Mouse (Mus musculus) CH12.LX (cell line): ENCODE measurements around the gene Hcn1. TPM values are rescaled to one million over a fixed set of nuclear protein-coding genes. Genes with fewer than 3 reads are reported as not detected.

Experiments
- DNase-seq: peaks from one replicate; pipeline ENCODE4 v3.0.0-alpha.2; 2013; ENCODE audit errors: extremely low read depth
- H3K27ac ChIP-seq: 2 replicates; pipeline ENCODE4 v1.5.1; 2012; ENCODE audit warnings: low read depth, mild to moderate bottlenecking, control low read depth, moderate library complexity; ENCODE audit not compliant: insufficient read depth
- H3K27me3 ChIP-seq: replicated peaks from 2 replicates; pipeline ENCODE3; 2012; ENCODE audit warnings: inconsistent platforms
- H3K36me3 ChIP-seq, 2 experiments: replicated peaks in 1 of 2; 2 replicates each; pipeline versions ENCODE3 to v1.6.1; 2012; ENCODE audit warnings: inconsistent platforms in 1 of 2, low read length in 1 of 2, mild to moderate bottlenecking in 1 of 2, mixed read lengths in 1 of 2, moderate library complexity in 1 of 2; ENCODE audit not compliant: control insufficient read depth in 1 of 2, insufficient read depth in 1 of 2
- H3K4me1 ChIP-seq, 2 experiments: 2 replicates each; pipeline ENCODE4 v1.6.1; 2012; ENCODE audit warnings: inconsistent platforms in 1 of 2, moderate library complexity in 1 of 2; ENCODE audit not compliant: insufficient read depth in 2 of 2, control insufficient read depth in 1 of 2
- H3K4me2 ChIP-seq: 2 replicates; pipeline ENCODE4 v1.6.1; 2012; ENCODE audit warnings: low read depth, mild to moderate bottlenecking, control low read depth; ENCODE audit not compliant: poor library complexity, insufficient read depth, severe bottlenecking
- H3K4me3 ChIP-seq, 3 experiments: fragments of 150-350 bp in 1 of 3; sonication (generic) in 1 of 3; replicated peaks in 1 of 3; 2 replicates each; pipeline versions ENCODE3 to v1.5.1; 2011 to 2012; ENCODE audit warnings: low read depth in 2 of 3, low read length in 2 of 3, mild to moderate bottlenecking in 2 of 3, moderate library complexity in 2 of 3, control low read depth in 1 of 3, improper control_type of control experiment in 1 of 3, inconsistent platforms in 1 of 3, mixed read lengths in 1 of 3; ENCODE audit not compliant: poor library complexity in 1 of 3
- H3K79me2 ChIP-seq: replicated peaks from 2 replicates; pipeline ENCODE4 v1.6.1; 2012; ENCODE audit warnings: mild to moderate bottlenecking, moderate library complexity; ENCODE audit not compliant: control insufficient read depth, poor library complexity, insufficient read depth, severe bottlenecking; ENCODE audit errors: extremely low read depth
- H3K9ac ChIP-seq: 2 replicates; pipeline ENCODE4 v1.6.1; 2012; ENCODE audit warnings: low read depth, mild to moderate bottlenecking, control low read depth, moderate library complexity; ENCODE audit not compliant: insufficient read depth
- H3K9me3 ChIP-seq: replicated peaks from 2 replicates; pipeline ENCODE3; 2012; ENCODE audit warnings: low read length, inconsistent platforms, mixed read lengths
- BHLHE40 ChIP-seq: IDR thresholded peaks from 2 replicates; pipeline ENCODE4 v1.6.1; 2011; ENCODE audit warnings: mild to moderate bottlenecking, low read depth, low read length, improper control_type of control experiment
- CHD1 ChIP-seq: IDR thresholded peaks from 2 replicates; pipeline ENCODE4 v1.6.1; 2012; ENCODE audit warnings: low read depth, low read length, improper control_type of control experiment, inconsistent platforms
- CTCF ChIP-seq, 2 experiments: IDR thresholded peaks in 1 of 2; conservative IDR thresholded peaks in 1 of 2; 2 replicates each; pipeline ENCODE4 v1.5.1; 2011 to 2012; ENCODE audit warnings: low read depth in 2 of 2, low read length in 2 of 2, improper control_type of control experiment in 1 of 2, inconsistent platforms in 1 of 2, mild to moderate bottlenecking in 1 of 2, moderate library complexity in 1 of 2
- ELF1 ChIP-seq: IDR thresholded peaks from 2 replicates; pipeline ENCODE4 v1.6.1; 2014; ENCODE audit warnings: low read depth, mild to moderate bottlenecking, inconsistent platforms, low read length, improper control_type of control experiment
- EP300 ChIP-seq: IDR thresholded peaks from 2 replicates; pipeline ENCODE4 v1.6.1; 2011; ENCODE audit warnings: low read length, improper control_type of control experiment
- IRF4 ChIP-seq: IDR thresholded peaks from 2 replicates; pipeline ENCODE4 v1.6.1; 2014; ENCODE audit warnings: low read depth, mild to moderate bottlenecking, inconsistent platforms, low read length, improper control_type of control experiment
- JUND ChIP-seq: conservative IDR thresholded peaks from 2 replicates; pipeline ENCODE4 v1.6.1; 2011; ENCODE audit warnings: low read depth, low read length, improper control_type of control experiment
- KAT2A ChIP-seq: IDR thresholded peaks from 2 replicates; pipeline ENCODE4 v1.6.1; 2012; ENCODE audit warnings: low read length, improper control_type of control experiment, inconsistent platforms; ENCODE audit not compliant: insufficient replicate concordance
- MAFK ChIP-seq: IDR thresholded peaks from 2 replicates; pipeline ENCODE4 v1.6.1; 2011; ENCODE audit warnings: low read length, improper control_type of control experiment; ENCODE audit not compliant: insufficient replicate concordance
- MAZ ChIP-seq: IDR thresholded peaks from 2 replicates; pipeline ENCODE4 v1.6.1; 2012; ENCODE audit warnings: low read depth, mild to moderate bottlenecking, inconsistent platforms, low read length, improper control_type of control experiment, moderate library complexity
- MXI1 ChIP-seq: IDR thresholded peaks from 2 replicates; pipeline ENCODE4 v1.6.1; 2011; ENCODE audit warnings: mild to moderate bottlenecking, low read depth, low read length, improper control_type of control experiment
- NELFE ChIP-seq: IDR thresholded peaks from 2 replicates; pipeline ENCODE4 v1.6.1; 2011; ENCODE audit warnings: low read depth, low read length, improper control_type of control experiment
- NRF1 ChIP-seq: IDR thresholded peaks from 2 replicates; pipeline ENCODE4 v1.6.1; 2014; ENCODE audit warnings: low read depth, mild to moderate bottlenecking, inconsistent platforms, low read length, improper control_type of control experiment, moderate library complexity
- PAX5 ChIP-seq: IDR thresholded peaks from 2 replicates; pipeline ENCODE4 v1.6.1; 2012; ENCODE audit warnings: low read length, inconsistent platforms, mixed read lengths
- POLR2AphosphoS2 ChIP-seq: IDR thresholded peaks from 2 replicates; pipeline ENCODE4 v1.6.1; 2011; ENCODE audit warnings: low read depth, low read length, improper control_type of control experiment
- RAD21 ChIP-seq: IDR thresholded peaks from 2 replicates; pipeline ENCODE4 v1.6.1; 2011; ENCODE audit warnings: low read depth, mild to moderate bottlenecking, low read length, improper control_type of control experiment, moderate library complexity
- RCOR1 ChIP-seq: conservative IDR thresholded peaks from 2 replicates; pipeline ENCODE4 v1.6.1; 2012; ENCODE audit warnings: low read depth, mild to moderate bottlenecking, inconsistent platforms, low read length, improper control_type of control experiment
- SMC3 ChIP-seq: IDR thresholded peaks from 2 replicates; pipeline ENCODE4 v1.6.1; 2011; ENCODE audit warnings: low read depth, low read length, improper control_type of control experiment
- TBP ChIP-seq: conservative IDR thresholded peaks from 2 replicates; pipeline ENCODE4 v1.6.1; 2011; ENCODE audit warnings: low read depth, low read length, improper control_type of control experiment
- UBTF ChIP-seq: IDR thresholded peaks from 2 replicates; pipeline ENCODE4 v1.6.1; 2012; ENCODE audit warnings: low read depth, mild to moderate bottlenecking, inconsistent platforms, low read length, improper control_type of control experiment, moderate library complexity
- USF1 ChIP-seq: IDR thresholded peaks from 2 replicates; pipeline ENCODE4 v1.6.1; 2014; ENCODE audit warnings: low read depth, mild to moderate bottlenecking, inconsistent platforms, low read length, improper control_type of control experiment
- ZC3H11A ChIP-seq: IDR thresholded peaks from 2 replicates; pipeline ENCODE4 v1.6.1; 2012; ENCODE audit warnings: low read depth, mild to moderate bottlenecking, inconsistent platforms, low read length, improper control_type of control experiment
- ZKSCAN1 ChIP-seq: IDR thresholded peaks from 2 replicates; pipeline ENCODE4 v1.6.1; 2012; ENCODE audit warnings: low read depth, inconsistent platforms, low read length, improper control_type of control experiment, borderline replicate concordance
- dilution Hi-C: fragments of 300-500 bp; cut with MboI; formaldehyde crosslinking; loops from 2 replicates; pipeline ENCODE4 v1.14.3; 2020; ENCODE audit warnings: low sequenced_read_pairs; ENCODE audit not compliant: extremely low pct_unique_long_range_greater_than_20kb, extremely low pct_ligation_motif_present
- in situ Hi-C: fragments of 300-500 bp; cut with MboI; formaldehyde crosslinking; loops from 3 replicates; pipeline ENCODE4 v1.14.3; 2019; ENCODE audit warnings: low sequenced_read_pairs, low pct_ligation_motif_present, low pct_unique_long_range_greater_than_20kb, mixed read lengths
- polyA plus RNA-seq: library from polyadenylated mRNA; unstranded; fragments of >175 nt; gene quantifications from 2 replicates; pipeline ENCODE4 v1.2.1, GENCODE M21; 2012; ENCODE audit warnings: low read depth; ENCODE audit not compliant: insufficient read length
- total RNA-seq, 2 experiments: library from RNA; depleted of rRNA; stranded (reverse); fragments of 300-350 nt in 1 of 2; fragments of >200 nt in 1 of 2; gene quantifications; 2 replicates each; pipeline ENCODE4 v1.2.3; 2012 to 2014

The Hcn1 gene
- total and polyA plus RNA-seq, 3 experiments: not detected

DNA sequence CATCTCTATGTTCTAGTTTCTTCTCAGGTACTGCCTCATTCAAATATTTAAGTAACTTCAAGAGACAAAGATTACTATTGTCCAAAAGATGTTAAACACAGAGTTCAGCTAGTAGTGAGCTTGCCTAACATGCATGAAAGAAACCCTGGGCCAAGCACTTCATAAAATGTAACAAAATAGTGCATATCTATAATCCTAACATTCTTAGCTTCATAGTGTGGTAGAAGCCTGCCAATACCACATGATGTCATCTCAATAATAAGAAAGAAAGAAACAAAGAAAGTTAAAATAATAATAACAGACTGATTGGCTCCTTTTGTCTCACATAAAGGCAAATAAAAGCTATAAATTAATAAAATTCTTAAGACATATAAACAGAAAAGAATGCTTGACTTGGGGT is 103.5 kb downstream of the Hcn1 start:
- no peak overlapping the region for H3K4me3 ChIP-seq
- H3K27me3 ChIP-seq: no peaks in the 10 kb centered on the region
- dilution Hi-C loops (no loop called here), in situ Hi-C loops (no loop called here)
- no peak overlapping the region for H3K27ac ChIP-seq
- no peak overlapping the region for H3K4me2 ChIP-seq
- H3K36me3 ChIP-seq: no peaks in the 10 kb centered on the region
- H3K9ac ChIP-seq: no peak overlapping the region
- H3K79me2 ChIP-seq: no peaks in the 10 kb centered on the region
- H3K4me1 ChIP-seq: no peaks in the 10 kb centered on the region
- TF ChIP-seq NELFE: no peak
- no peak for TF ChIP-seq SMC3
- no peak for TF ChIP-seq EP300
- no peak for TF ChIP-seq CTCF (conservative IDR thresholded peaks at IDR 0.05 in 1 of 2, IDR thresholded peaks at IDR 0.05 in 1 of 2; ENCODE audit: low read depth in 2 of 2, low read length in 2 of 2)
- no peak for DNase-seq
- H3K9me3 ChIP-seq: no peaks in the 10 kb centered on the region

DNA sequence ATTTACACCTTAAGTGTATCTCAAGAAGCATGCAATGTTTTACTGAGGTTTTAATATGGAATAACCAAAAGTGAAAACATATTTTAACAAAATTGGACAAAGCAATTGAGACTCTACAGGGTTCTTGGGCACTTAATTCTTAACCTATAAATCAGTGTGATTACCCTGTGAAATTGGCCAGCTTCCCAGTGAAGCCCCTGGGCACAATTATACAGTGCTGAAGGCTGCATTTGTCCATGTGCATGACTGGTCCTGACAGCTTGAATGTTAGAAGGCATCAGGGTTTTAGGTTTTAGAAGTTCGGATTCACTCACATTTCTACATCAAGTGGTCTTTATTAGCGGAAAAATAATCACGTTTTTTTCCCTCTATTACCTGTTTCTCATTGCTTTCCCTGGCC is 103.9 kb downstream of the Hcn1 start:
- Histone ChIP-seq H3K36me3 (no peaks in the 10 kb centered on the region), H3K9me3 (no peaks in the 10 kb centered on the region), H3K4me3 (no peak overlapping the region), H3K27me3 (no peaks in the 10 kb centered on the region), H3K4me1 (no peaks in the 10 kb centered on the region), H3K9ac (no peak overlapping the region), H3K79me2 (no peaks in the 10 kb centered on the region), H3K4me2 (no peak overlapping the region), H3K27ac (no peak overlapping the region)
- in situ Hi-C loops: no loop called here
- dilution Hi-C loops: no loop called here
- TF ChIP-seq MAFK (no peak), ZKSCAN1 (no peak), ELF1 (no peak), KAT2A (no peak), RAD21 (no peak), IRF4 (no peak), TBP (no peak), NRF1 (no peak), MXI1 (no peak), ZC3H11A (no peak), NELFE (no peak)
- DNase-seq: no peak

DNA sequence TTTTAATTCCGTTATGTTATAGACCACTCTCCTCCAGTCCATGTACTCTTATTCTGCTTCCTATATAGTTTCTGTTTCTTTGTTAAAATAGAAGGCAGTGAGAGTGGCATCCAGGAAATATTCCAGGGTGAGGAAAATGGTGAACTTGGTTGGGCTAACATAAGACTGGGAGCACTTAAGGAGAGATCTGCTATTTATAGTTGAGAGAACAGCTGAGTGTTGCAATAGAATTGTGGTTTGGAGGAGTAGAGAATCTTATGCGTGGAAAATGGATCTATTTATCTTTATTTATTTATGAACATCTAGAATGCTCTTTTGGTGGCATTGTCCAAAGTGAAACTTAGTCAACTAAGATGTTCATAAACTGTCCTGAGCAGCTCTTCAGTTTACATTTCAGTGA is 104.4 kb downstream of the Hcn1 start:
- Histone ChIP-seq H3K9me3 (no peaks in the 10 kb centered on the region), H3K27me3 (no peaks in the 10 kb centered on the region), H3K36me3 (no peaks in the 10 kb centered on the region), H3K4me1 (no peaks in the 10 kb centered on the region), H3K9ac (no peak overlapping the region), H3K79me2 (no peaks in the 10 kb centered on the region), H3K27ac (no peak overlapping the region), H3K4me2 (no peak overlapping the region), H3K4me3 (no peak overlapping the region)
- in situ Hi-C loops: no loop called here
- DNase-seq: no peak
- dilution Hi-C loops: no loop called here
- TF ChIP-seq RCOR1 (no peak), NELFE (no peak), ZC3H11A (no peak), JUND (no peak), RAD21 (no peak), EP300 (no peak), BHLHE40 (no peak), NRF1 (no peak), UBTF (no peak), SMC3 (no peak), USF1 (no peak), CHD1 (no peak), PAX5 (no peak), POLR2AphosphoS2 (no peak), CTCF (conservative IDR thresholded peaks at IDR 0.05 in 1 of 2, IDR thresholded peaks at IDR 0.05 in 1 of 2; ENCODE audit: low read depth in 2 of 2, low read length in 2 of 2) (no peak), MAZ (no peak), IRF4 (no peak)
